26 mouse cellular contexts compared by ENCODE assay signal in the genomic region with DNA sequence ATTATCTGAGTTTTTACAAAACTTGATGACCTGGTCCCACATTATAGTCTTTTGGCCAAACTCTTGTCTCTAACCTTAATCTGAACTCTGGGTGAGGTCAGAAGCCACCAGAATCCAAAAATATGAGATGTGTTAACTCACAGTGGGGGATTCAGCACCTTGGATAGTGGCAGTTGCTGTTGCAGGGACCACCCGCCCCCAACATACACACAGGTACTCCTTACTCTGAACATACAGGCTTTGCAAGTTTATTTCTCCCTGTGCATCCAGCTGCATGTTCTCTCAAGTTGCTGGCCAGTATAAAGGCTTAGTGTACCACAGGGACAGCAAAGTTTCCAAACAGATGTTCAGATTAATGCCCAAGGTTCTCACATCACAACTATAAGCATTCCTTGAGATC.
DNase-seq lines count a peak whose midpoint lies in the region; ATAC-seq and TF ChIP-seq lines count a peak whose summit lies in the region.
"Had no signal": no experiment of that assay in that cellular context is flagged by ENCODE, and none has a peak within 500 bp of the region (broad histone marks: within the 10 kb centered on the region; RNA-seq: fewer than 3 reads in every experiment).

No protein-coding gene starts in this region.

- no peaks in the 10 kb centered on the region for H3K9me3 ChIP-seq in kidney, embryonic 14.5 days (ENCODE audit: control insufficient read depth, low read length)
- no peaks in the 10 kb centered on the region for H3K9me3 ChIP-seq in MEL (replicated peaks; ENCODE audit: insufficient read depth, low read length)
- H3K9me3 ChIP-seq: embryonic facial prominence, embryonic 15.5 days; hindbrain, embryonic 10.5 days; neural tube, embryonic 12.5 days; stomach, embryonic 15.5 days had no signal

- no peaks in the 10 kb centered on the region for H3K79me2 ChIP-seq in MEL (ENCODE audit: control insufficient read depth, insufficient read depth, low read length, poor library complexity)

- H3K27me3 ChIP-seq in kidney, embryonic 14.5 days (ENCODE audit: control insufficient read depth, insufficient read depth, low read length) = no peaks in the 10 kb centered on the region
- no peaks in the 10 kb centered on the region for H3K27me3 ChIP-seq in MEL (ENCODE audit: control insufficient read depth in 1 of 2, insufficient read depth in 2 of 2, low read length in 2 of 2)
- H3K27me3 ChIP-seq: embryonic facial prominence, embryonic 15.5 days; neural tube, embryonic 12.5 days; stomach, embryonic 15.5 days had no signal

- 0 out of 2 replicates have a peak, but pooled peaks have one; percentile 39 for ATAC-seq in kidney, embryonic 14.5 days (ENCODE audit: low FRiP score, low TSS enrichment)
- ATAC-seq: hindbrain, postnatal 0 days; liver, postnatal 0 days; Patski had no signal

- no peak overlapping the region for H3K4me2 ChIP-seq in kidney, embryonic 14.5 days (replicated peaks; ENCODE audit: low read depth, low read length)
- H3K4me2 ChIP-seq: embryonic facial prominence, embryonic 15.5 days; neural tube, embryonic 12.5 days; stomach, embryonic 15.5 days had no signal

- no peak overlapping the region for H3K27ac ChIP-seq in kidney, embryonic 14.5 days (ENCODE audit: low read depth, low read length)
- H3K27ac ChIP-seq in MEL (ENCODE audit: control insufficient read depth, low read depth, low read length) = no peak overlapping the region
- H3K27ac ChIP-seq: embryonic facial prominence, embryonic 15.5 days; heart, adult 2 months; hindbrain, embryonic 10.5 days; hindbrain, postnatal 0 days; neural tube, embryonic 12.5 days; stomach, embryonic 15.5 days had no signal

- H3K9ac ChIP-seq in kidney, embryonic 14.5 days (ENCODE audit: low read depth, low read length) = no peak overlapping the region
- H3K9ac ChIP-seq in MEL (ENCODE audit: control insufficient read depth, low read depth, low read length, poor library complexity, severe bottlenecking) = no peak overlapping the region
- H3K9ac ChIP-seq: embryonic facial prominence, embryonic 15.5 days; liver, postnatal 0 days; neural tube, embryonic 12.5 days; stomach, embryonic 15.5 days had no signal

- TF ChIP-seq RAD21 in MEL (IDR thresholded peaks at IDR 0.05; ENCODE audit: low read depth, low read length) = no peak

- no peak for DNase-seq in kidney, adult 18-20 months
- DNase-seq in MEL (ENCODE audit: low read depth, low spot score) (peak; percentile 7), ZHBTc4 (ENCODE audit: low read depth, low spot score) (peak; percentile 20)
- DNase-seq in forelimb bud, embryonic 11.5 days (ENCODE audit: low read depth, low spot score) = peak; percentile 59
- DNase-seq in gastrocnemius, postnatal 4 days (ENCODE audit: low spot score in 2 of 2) = no peak
- DNase-seq in gastrocnemius, adult 8-10 months (ENCODE audit: low spot score in 2 of 2) = no peak
- no peak for DNase-seq in T-cell, adult 2 months (ENCODE audit: low spot score)
- DNase-seq: adrenal gland, postnatal 25 days; cerebellum, adult 11 months; cerebellum, postnatal 25 days; gastrocnemius, postnatal 10 days; heart, adult 2 months; kidney, adult 8-10 months; layer of hippocampus, postnatal 36 days; liver, postnatal 0 days; lung, postnatal 14 days; right cerebral cortex, postnatal 25 days; thymus, adult 18-20 months; thymus, postnatal 4 days had no signal

- no peak for TF ChIP-seq EP300 in MEL (IDR thresholded peaks at IDR 0.05; ENCODE audit: low read depth in 1 of 2, low read length in 2 of 2)

- no peaks in the 10 kb centered on the region for H3K36me3 ChIP-seq in kidney, embryonic 14.5 days (ENCODE audit: control insufficient read depth, insufficient read depth, low read length)
- no peaks in the 10 kb centered on the region for H3K36me3 ChIP-seq in MEL (ENCODE audit: control insufficient read depth in 1 of 2, insufficient read depth in 2 of 2, low read length in 2 of 2)
- H3K36me3 ChIP-seq: embryonic facial prominence, embryonic 15.5 days; hindbrain, embryonic 10.5 days; neural tube, embryonic 12.5 days; stomach, embryonic 15.5 days had no signal

- no peak for TF ChIP-seq POLR2A in MEL (IDR thresholded peaks at IDR 0.05; ENCODE audit: control insufficient read depth in 1 of 2, insufficient read depth in 1 of 2, low read depth in 1 of 2, low read length in 2 of 2, poor library complexity in 1 of 2)

- WGBS in kidney, embryonic 14.5 days = 0% methylated on average over 1 of the region's 1 CpGs

- no peak for TF ChIP-seq CTCF in MEL (IDR thresholded peaks at IDR 0.05 in 2 of 3, conservative IDR thresholded peaks at IDR 0.05 in 1 of 3; ENCODE audit: control insufficient read depth in 1 of 3, insufficient read depth in 1 of 3, low read depth in 2 of 3, low read length in 3 of 3, poor library complexity in 1 of 3, severe bottlenecking in 1 of 3)

- H3K4me3 ChIP-seq in kidney, embryonic 14.5 days (ENCODE audit: low read length) = no peak overlapping the region
- H3K4me3 ChIP-seq in MEL (ENCODE audit: control insufficient read depth in 1 of 2, insufficient read depth in 1 of 2, low read depth in 2 of 2, low read length in 2 of 2) = no peak overlapping the region
- H3K4me3 ChIP-seq: embryonic facial prominence, embryonic 15.5 days; heart, adult 2 months; hindbrain, embryonic 10.5 days; neural tube, embryonic 12.5 days; stomach, embryonic 15.5 days had no signal

- H3K4me1 ChIP-seq in kidney, embryonic 14.5 days (ENCODE audit: control insufficient read depth, insufficient read depth, low read length) = 0 out of 2 replicates have a peak, but pooled peaks cover 3% of the 10 kb centered on the region
- H3K4me1 ChIP-seq in MEL (ENCODE audit: control insufficient read depth in 1 of 2, insufficient read depth in 2 of 2, low read length in 2 of 2) = no peaks in the 10 kb centered on the region
- H3K4me1 ChIP-seq: embryonic facial prominence, embryonic 15.5 days; neural tube, embryonic 12.5 days; stomach, embryonic 15.5 days had no signal

TF ChIP-seq in MEL, 35 proteins besides CTCF, POLR2A, EP300 and RAD21:
- TF ChIP-seq GATA1 (IDR thresholded peaks at IDR 0.05; ENCODE audit: low read depth, low read length) (no peak), ELF1 (IDR thresholded peaks at IDR 0.05; ENCODE audit: low read depth, low read length) (no peak), KAT2A (conservative IDR thresholded peaks at IDR 0.05; ENCODE audit: low read depth, low read length) (no peak)

Comparison
In these comparisons a context has a peak if more than half of its experiments do, and no peak if none do; other contexts are left out.
1. DNase-seq: peak in MEL (single experiment), ZHBTc4 (single experiment) and forelimb bud, embryonic 11.5 days (single experiment); none in kidney, adult 18-20 months (single experiment), gastrocnemius, postnatal 4 days (0 of 2), gastrocnemius, adult 8-10 months (0 of 2) and T-cell, adult 2 months (single experiment).